Mouse (Mus musculus): ENCODE measurements around the gene Miga2. TPM values are rescaled to one million over a fixed set of nuclear protein-coding genes. Genes with fewer than 3 reads are reported as not detected.

Gene Miga2
- total RNA-seq, 2 experiments from 2014 or later, result 101 to 112 TPM

- DNase-seq (ENCODE audit: low spot score in 2 of 2), result no peak
Observed at GRCm38 (mm10) chr2:30393370-30393656, 29.3 kb downstream of the Miga2 start.

DNA sequence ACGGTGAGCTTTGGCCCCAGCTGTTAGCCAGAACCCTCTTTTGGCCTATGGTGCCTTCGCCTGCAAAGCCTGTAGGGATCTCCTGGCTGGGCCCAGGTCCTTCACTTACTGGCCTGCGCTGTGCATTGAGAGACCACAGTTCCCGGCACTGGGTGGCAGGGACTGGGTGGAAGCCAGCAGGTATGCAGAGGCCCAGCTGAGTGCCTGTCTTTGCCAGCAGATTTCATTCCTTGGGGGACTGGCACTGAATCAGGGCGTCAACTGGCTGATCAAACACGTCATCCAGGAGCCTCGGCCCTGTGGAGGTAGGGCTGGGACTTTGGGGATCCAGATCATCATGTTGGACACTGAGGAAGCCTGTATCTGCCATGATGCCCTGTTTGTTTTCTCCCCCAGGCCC is 31.7 kb downstream of the Miga2 start:
- DNase-seq (ENCODE audit: low spot score in 2 of 2), result peak in 1 of 2 experiments; percentile 9

DNA sequence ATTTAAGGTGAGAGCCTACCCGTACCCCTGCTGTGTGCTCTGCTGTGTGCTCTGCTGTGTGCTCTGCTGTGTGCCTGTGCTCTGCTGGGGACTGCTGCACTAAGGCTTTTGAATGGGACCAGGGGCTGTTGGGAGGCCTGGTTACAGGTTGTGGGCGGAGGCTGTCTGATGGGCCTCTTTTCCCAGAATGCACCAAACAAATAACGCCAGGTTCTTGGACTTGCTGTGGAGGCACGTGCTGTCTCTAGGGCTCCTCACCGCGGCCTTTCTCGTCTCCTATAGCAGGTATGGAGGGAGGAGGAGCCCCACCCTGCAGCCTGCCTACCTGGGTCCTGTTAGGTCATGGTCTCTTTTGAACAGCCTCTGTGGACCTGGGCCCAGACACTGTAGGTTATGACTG is 32.2 kb downstream of the Miga2 start:
- no peak for DNase-seq (ENCODE audit: low spot score in 2 of 2)

DNA sequence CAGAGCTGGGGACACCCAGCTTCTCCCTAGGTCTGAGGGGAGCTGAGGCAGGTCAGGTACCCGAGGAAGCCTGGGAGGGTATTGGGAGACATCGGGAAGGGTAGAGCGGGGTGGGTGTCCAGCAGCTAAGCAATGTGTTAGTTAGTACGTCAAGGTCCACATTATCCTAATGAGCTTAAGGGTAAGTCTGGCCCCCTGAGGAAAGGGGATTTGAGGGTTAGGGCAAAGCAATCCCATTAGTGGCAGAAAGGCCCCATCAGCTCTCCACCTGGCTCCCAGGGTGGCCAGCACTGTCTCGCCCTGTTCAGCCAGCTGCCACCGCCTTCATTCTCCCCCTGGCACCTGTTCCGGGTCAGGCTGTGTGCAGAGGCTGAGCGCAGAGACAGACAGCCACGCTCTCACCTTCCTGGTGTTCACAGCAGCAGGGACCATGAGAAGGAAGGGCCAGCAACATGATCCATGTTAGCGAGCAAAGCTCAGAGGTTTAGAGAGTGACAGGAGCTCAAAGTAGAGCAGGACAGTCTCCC is 34.0 kb downstream of the Miga2 start:
- DNase-seq (ENCODE audit: low spot score in 2 of 2), result peak in 1 of 2 experiments; percentile 20

- DNase-seq (ENCODE audit: low spot score in 2 of 2), result peak; percentile 58 to 59
Observed at GRCm38 (mm10) chr2:30399191-30400171, 35.4 kb downstream of the Miga2 start.

DNA sequence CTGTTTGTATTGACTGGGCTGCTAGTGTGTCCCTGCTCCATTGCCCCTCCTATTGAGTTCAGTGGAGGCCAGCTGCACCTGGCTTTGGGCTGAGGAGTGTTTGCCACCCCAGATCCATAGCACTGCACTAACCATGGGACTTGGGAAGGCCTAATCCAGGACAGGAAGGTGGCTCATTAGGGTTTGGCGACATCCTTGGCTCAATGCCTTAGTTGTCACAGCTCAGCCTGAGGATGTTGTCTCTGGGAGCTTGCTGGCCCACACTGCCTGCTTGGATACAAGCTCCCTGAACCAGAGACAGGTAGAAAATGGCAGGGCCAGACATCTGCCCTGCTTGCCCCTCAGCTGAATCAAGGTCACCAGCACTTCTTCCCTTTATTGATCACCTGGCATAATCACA is 37.5 kb downstream of the Miga2 start:
- DNase-seq (ENCODE audit: low spot score in 2 of 2), result peak in 1 of 2 experiments; percentile 8

- peak; percentile 18 to 63 for DNase-seq (ENCODE audit: low spot score in 2 of 2)
Observed at GRCm38 (mm10) chr2:30402351-30402826, 38.4 kb downstream of the Miga2 start.

DNA sequence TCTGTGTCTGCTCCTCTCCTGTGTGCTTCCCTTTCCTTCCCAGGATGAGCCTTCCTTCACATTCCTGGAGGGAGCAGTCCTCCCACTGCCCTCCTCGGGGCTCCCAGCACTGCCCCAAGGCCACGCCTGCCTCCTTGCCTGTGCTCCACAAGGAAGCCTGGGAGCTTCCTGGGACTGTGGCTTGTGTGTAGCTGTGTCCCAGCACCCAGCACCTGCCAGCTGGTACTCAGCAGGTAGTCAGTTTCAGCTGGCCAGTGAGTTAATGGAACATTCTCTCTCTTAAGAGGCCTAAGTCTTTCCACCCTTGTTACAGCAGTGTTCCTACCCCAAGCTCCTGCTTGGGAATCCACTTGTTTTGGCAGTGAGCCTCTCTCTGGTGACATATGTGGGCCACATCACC is 38.8 kb downstream of the Miga2 start:
- no peak for DNase-seq (ENCODE audit: low spot score in 2 of 2)

- DNase-seq (ENCODE audit: low spot score in 2 of 2), result peak in 1 of 2 experiments; percentile 22
Observed at GRCm38 (mm10) chr2:30403870-30404269, 39.8 kb downstream of the Miga2 start.

GRCm38 (mm10) chr2:30407221-30407620 is 43.2 kb downstream of the Miga2 start:
- DNase-seq (ENCODE audit: low spot score in 2 of 2), result no peak

- DNase-seq (ENCODE audit: low spot score in 2 of 2), result no peak
Observed at GRCm38 (mm10) chr2:30407778-30408177, 43.7 kb downstream of the Miga2 start.

GRCm38 (mm10) chr2:30408452-30409100 is 44.5 kb downstream of the Miga2 start:
- no peak for DNase-seq (ENCODE audit: low spot score in 2 of 2)

- DNase-seq (ENCODE audit: low spot score in 2 of 2), result no peak
Observed at GRCm38 (mm10) chr2:30409454-30410176, 45.6 kb downstream of the Miga2 start.

- DNase-seq (ENCODE audit: low spot score in 2 of 2), result no peak
Observed at GRCm38 (mm10) chr2:30413038-30413973, 49.3 kb downstream of the Miga2 start.

DNA sequence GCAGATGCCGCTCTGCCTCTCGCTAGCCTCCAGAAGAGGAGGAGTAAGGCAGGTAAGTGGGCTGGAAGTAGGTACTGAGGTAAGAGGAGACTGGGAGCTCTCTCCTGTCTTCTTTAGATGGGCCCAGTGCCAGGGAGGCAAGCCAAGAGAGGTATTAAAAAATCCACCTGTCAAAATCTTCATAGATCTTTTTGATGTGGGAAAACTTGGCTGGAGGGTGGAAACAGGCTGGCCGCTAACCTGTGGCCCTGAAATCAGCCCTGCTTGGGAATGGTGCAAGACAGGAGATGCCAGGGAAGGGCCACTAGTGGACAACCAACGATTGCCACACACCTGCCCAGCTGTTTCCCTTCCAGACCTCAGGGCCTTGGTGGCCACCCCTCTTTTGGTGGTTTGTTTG is 50.1 kb downstream of the Miga2 start:
- DNase-seq (ENCODE audit: low spot score in 2 of 2), result peak in 1 of 2 experiments; percentile 50

DNA sequence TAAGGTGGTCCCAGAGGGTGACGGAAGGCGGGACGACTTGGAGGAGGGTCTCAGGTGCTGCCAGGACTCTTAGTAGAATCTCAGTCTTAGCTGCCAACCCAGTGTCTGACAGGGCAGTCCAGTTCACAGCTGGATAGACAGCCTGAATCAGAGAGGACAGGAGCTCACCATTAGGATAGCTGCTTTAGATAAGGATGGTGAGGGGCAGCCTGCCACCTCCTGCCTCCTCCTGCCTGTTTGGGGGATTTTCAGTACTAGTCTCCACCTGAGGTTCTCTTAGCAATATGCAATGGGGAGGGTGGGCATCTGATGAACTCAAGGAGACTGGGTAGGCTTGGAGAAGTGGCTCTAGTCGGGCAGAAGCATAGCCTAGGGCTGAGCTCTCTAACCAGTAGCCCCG is 50.6 kb downstream of the Miga2 start:
- no peak for DNase-seq (ENCODE audit: low spot score in 2 of 2)

DNA sequence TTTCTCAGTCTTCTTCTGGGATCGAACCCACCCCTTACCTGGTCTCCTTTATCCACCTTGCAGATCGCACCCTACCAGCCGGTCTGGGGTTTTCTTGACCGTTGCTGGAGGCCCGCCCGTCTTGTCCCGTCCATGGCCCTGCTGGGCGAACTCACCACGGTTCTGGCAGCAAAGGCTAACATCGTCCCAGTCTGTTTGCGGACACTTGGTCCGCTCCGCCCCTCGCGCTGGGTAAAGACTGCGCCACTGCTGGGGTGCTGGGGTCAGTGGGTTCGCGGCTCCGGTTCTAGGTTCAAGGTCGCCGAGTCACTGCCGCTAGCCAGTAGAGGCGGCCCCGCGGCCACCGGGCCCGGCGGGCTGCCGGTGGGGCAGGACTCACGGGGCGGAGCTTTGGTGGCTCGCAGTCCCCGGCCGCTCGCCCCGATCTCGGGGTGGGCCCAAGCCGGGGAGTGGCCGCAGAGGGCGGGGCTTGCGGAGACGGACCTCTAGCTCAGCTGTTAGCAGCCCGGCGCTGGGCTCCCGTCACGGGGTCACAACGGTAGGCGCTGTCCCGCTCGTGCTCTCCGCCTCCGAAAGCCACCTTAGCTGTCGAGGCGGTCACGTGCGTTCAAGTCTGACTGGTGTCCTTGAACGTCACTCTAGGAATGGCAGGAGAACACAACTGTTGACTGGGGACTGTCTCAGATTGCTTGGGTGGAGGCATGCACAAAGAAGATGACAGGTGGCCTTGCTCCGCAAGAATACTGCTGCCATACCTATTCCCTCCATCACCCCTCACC is 51.3 kb downstream of the Miga2 start, which contains the start of gene Crat:
TSS of gene Crat (minus strand) at position 657 of the 779 bp plus-strand sequence.
- peak; percentile 84 to 91 for DNase-seq (ENCODE audit: low spot score in 2 of 2)

DNA sequence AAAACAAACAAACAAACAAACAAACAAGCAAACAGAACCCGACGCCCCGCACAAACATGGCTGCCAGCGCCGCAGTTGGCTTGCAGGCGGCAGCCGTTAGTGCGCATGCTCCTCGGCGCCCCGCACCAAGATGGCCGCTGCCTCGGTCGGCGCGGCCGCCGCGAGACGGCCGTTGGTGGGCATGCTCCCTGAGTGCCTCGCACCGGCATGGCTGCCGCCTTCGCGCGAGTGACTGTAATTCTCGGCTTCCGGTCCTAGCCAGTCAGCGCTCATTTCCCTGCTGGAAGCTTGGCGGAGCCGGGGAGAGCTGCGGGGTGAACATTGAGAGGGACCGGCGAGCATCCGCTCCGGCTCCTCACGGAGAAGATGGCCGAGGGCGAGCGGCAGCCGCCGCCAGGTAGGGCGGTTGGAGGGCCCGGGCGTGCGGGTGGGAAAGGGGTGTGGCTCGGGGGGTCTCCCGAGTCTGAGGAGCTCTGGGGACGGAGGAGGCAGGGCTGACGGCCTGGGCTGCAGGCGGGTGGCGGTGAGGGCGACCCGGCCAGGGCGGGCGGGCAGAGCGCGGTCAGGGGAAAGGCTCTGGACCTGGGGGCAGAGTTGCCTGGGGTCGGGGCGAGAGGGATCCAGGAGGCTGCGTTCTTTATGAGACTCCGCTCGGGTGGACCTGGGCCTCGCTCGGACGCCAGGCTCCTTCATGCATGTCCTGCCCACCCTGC is 52.1 kb downstream of the Miga2 start, which contains the start of gene Ptpa:
TSS of gene Ptpa (plus strand) at position 104 of the 713 bp plus-strand sequence.
- DNase-seq (ENCODE audit: low spot score in 2 of 2), result peak; percentile 95 to 97

- no peak for DNase-seq (ENCODE audit: low spot score in 2 of 2)
Observed at GRCm38 (mm10) chr2:30416649-30416965, 52.6 kb downstream of the Miga2 start.

Measured in layer of hippocampus, postnatal 10 days (tissue).